Mouse (Mus musculus): ENCODE measurements at regions not wholly inside any gene's neighbourhood (a gene's known extent, or its start where the extent isn't known, plus 50 kb on each side); places are given as distances from the start of the nearest gene placed in this dataset.
A peak's percentile ranks its signal among the peaks of the same experiment; 100 is the strongest.
"Not testable (repeated sequence)": the region's sequence is repeated elsewhere in the genome, so short reads cannot be mapped to it uniquely, and the experiment has no call there.

GRCm38 (mm10) chr7:83412745-83413144, 172.0 kb upstream of the Tmc3 start:
- DNase-seq (ENCODE audit: low spot score) = not testable (repeated sequence)

GRCm38 (mm10) chr7:83429929-83430556, 154.7 kb upstream of the Tmc3 start:
- no peak for DNase-seq (ENCODE audit: low spot score)

- no peak for DNase-seq (ENCODE audit: low spot score)
These were observed 153.6 kb upstream of the Tmc3 start for GRCm38 (mm10) chr7:83431094-83431493.

- no peak for DNase-seq (ENCODE audit: low spot score)
These were observed 151.9 kb upstream of the Tmc3 start for GRCm38 (mm10) chr7:83432843-83433242.

- peak; percentile 15 for DNase-seq (ENCODE audit: low spot score)
These were observed 150.6 kb upstream of the Tmc3 start for GRCm38 (mm10) chr7:83433959-83434715.

- DNase-seq (ENCODE audit: low spot score) = peak; percentile 42
These were observed 146.0 kb upstream of the Tmc3 start for GRCm38 (mm10) chr7:83438538-83439393.

- peak; percentile 85 for DNase-seq (ENCODE audit: low spot score)
These were observed 141.0 kb upstream of the Tmc3 start for GRCm38 (mm10) chr7:83443596-83444278.

- DNase-seq (ENCODE audit: low spot score) = no peak
These were observed 140.5 kb upstream of the Tmc3 start for GRCm38 (mm10) chr7:83444279-83444615.

GRCm38 (mm10) chr7:83445181-83445926, 139.4 kb upstream of the Tmc3 start:
- DNase-seq (ENCODE audit: low spot score) = no peak

GRCm38 (mm10) chr7:83450346-83450745, 134.4 kb upstream of the Tmc3 start:
- no peak for DNase-seq (ENCODE audit: low spot score)

GRCm38 (mm10) chr7:83452309-83452708, 132.4 kb upstream of the Tmc3 start:
- peak; percentile 37 for DNase-seq (ENCODE audit: low spot score)

GRCm38 (mm10) chr7:83459520-83459919, 125.2 kb upstream of the Tmc3 start:
- peak; percentile 49 for DNase-seq (ENCODE audit: low spot score)

- no peak for DNase-seq (ENCODE audit: low spot score)
These were observed 117.7 kb upstream of the Tmc3 start for GRCm38 (mm10) chr7:83467006-83467405.

GRCm38 (mm10) chr7:83469856-83470255, 114.9 kb upstream of the Tmc3 start:
- not testable (repeated sequence) for DNase-seq (ENCODE audit: low spot score)

GRCm38 (mm10) chr7:83471111-83471510, 113.6 kb upstream of the Tmc3 start:
- DNase-seq (ENCODE audit: low spot score) = no peak

- no peak for DNase-seq (ENCODE audit: low spot score)
These were observed 110.3 kb upstream of the Tmc3 start for GRCm38 (mm10) chr7:83474471-83474870.

- no peak for DNase-seq (ENCODE audit: low spot score)
These were observed 109.7 kb upstream of the Tmc3 start for GRCm38 (mm10) chr7:83474986-83475385.

GRCm38 (mm10) chr7:83475438-83476160, 109.1 kb upstream of the Tmc3 start:
- no peak for DNase-seq (ENCODE audit: low spot score)

- no peak for DNase-seq (ENCODE audit: low spot score)
These were observed 108.6 kb upstream of the Tmc3 start for GRCm38 (mm10) chr7:83476161-83476495.

GRCm38 (mm10) chr7:83476861-83477260, 107.9 kb upstream of the Tmc3 start:
- DNase-seq (ENCODE audit: low spot score) = no peak

- DNase-seq (ENCODE audit: low spot score) = no peak
These were observed 107.0 kb upstream of the Tmc3 start for GRCm38 (mm10) chr7:83477661-83478121.

All from embryo, embryonic 10 days (tissue).